Mouse (Mus musculus) cortical plate, adult 2 months (tissue): ENCODE results near the gene Acot10. TPM values are rescaled to one million over a fixed set of nuclear protein-coding genes. Genes with fewer than 3 reads are reported as not detected.

ENCODE experiments used
- H3K27ac ChIP-seq: fragments of 200-500 bp; 2 replicates; pipeline ENCODE4 v1.5.1; 2012; ENCODE audit warnings: low read length, control low read depth, inconsistent platforms; ENCODE audit not compliant: insufficient read depth
- H3K4me1 ChIP-seq: fragments of 200-500 bp; 2 replicates; pipeline ENCODE4 v1.6.1; 2011; ENCODE audit warnings: low read length; ENCODE audit not compliant: control insufficient read depth, insufficient read depth
- H3K4me3 ChIP-seq: fragments of 200-500 bp; 2 replicates; pipeline ENCODE4 v1.5.1; 2011; ENCODE audit warnings: mild to moderate bottlenecking, low read length, control low read depth; ENCODE audit not compliant: insufficient read depth
- CTCF ChIP-seq: fragments of 200-500 bp; IDR thresholded peaks from 2 replicates; pipeline ENCODE4 v1.5.1; 2011; ENCODE audit warnings: mild to moderate bottlenecking, control low read depth, low read length; ENCODE audit not compliant: insufficient read depth; ENCODE audit errors: extremely low read depth
- POLR2A ChIP-seq: fragments of 200-500 bp; IDR thresholded peaks from 2 replicates; pipeline ENCODE4 v1.6.1; 2011; ENCODE audit warnings: mild to moderate bottlenecking, low read length, control low read depth; ENCODE audit not compliant: insufficient read depth; ENCODE audit errors: extremely low read depth
- polyA plus RNA-seq: library from polyadenylated mRNA; depleted of rRNA; stranded (reverse); fragments of >200 nt; gene quantifications from 2 replicates; pipeline ENCODE4 v1.2.3, GENCODE M21; 2012; rRNA removed

The Acot10 gene
- polyA plus RNA-seq, 1 experiment: 0.08 TPM

DNA sequence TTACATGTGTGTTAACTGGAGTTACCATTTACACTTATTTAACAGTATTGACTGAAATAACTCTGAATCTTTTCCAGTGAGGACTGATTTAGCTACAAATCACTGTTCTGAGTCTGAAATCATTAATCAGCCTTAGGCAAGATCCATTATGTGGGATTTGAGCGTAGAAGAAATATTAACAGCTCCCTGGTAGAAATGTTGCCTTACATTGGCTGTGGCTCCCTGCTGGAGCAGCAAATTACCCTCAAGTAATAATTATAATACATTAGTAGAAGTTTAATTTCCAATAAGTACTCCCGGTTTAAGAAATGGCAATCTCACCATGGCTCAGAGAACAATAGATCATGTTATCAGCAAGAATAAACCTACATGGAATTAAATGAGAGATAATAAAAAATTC, 27.4 kb downstream of the Acot10 start:
- TF ChIP-seq POLR2A (no peak), CTCF (no peak)
- Histone ChIP-seq H3K4me3 (no peak overlapping the region), H3K4me1 (no peaks in the 10 kb centered on the region; the same call in 1 of the 2 replicates), H3K27ac (no peak overlapping the region)

DNA sequence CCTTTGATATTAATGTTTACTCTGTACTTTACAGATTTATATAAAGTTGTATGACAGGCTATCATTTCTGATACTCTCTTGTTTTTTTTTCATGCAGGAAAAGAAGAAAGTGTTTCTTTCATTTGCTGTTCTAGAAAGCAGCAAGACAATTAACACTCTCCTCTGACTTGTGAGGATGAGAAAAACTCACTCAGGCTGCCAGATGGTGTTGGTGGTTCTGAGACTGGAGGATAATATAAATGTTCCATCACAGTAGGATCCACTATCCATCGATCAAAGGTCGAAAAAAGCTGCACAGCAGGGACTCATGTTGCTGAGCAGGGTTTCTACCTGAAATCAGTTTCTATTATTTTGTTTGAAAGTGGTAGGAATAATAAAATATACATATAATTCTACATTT, 32.0 kb downstream of the Acot10 start:
- no peak overlapping the region for H3K4me3 ChIP-seq
- no peak for TF ChIP-seq CTCF
- no peak for TF ChIP-seq POLR2A
- H3K27ac ChIP-seq: no peak overlapping the region
- no peaks in the 10 kb centered on the region; the same call in 1 of the 2 replicates for H3K4me1 ChIP-seq

Other genes with a start within 250 kb of the Acot10 start
- 7.2 and 8.8 TPM in 2 replicates for gene Cdh12, start 217.5 kb downstream of the Acot10 start, polyA plus RNA-seq